Mouse (Mus musculus) mature B cell (primary cell): ENCODE results near the gene Gm8720.
"Not testable (repeated sequence)": the region's sequence is repeated elsewhere in the genome, so short reads cannot be mapped to it uniquely, and the experiment has no call there.

Experiments used
- in situ Hi-C: fragments of 300-500 bp; cut with MboI; formaldehyde crosslinking; loops from 2 replicates; pipeline ENCODE4 v1.14.3; 2019

The Gm8720 gene

DNA sequence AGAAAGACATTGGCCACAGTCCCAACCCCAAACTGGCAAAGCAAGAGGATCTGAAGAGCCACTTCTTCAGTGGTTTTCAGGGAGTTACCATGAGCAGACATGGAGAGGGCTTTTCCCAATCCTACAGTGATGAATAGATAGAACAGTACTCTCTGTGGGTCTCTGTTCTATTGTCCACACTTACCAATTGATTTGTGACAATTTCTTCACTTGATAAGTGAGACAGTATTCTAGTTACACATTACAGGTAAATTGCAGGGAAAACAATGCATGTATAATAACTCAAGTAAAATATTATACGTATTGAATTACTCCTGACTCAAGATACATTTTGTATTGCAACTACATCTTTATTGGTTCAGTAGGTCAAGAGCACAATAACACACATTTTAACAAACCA lies at the start of gene Gm8720:
TSS of gene Gm8720 (minus strand) at position 101 of the 400 bp plus-strand sequence.
- in situ Hi-C loops = not testable (repeated sequence)

DNA sequence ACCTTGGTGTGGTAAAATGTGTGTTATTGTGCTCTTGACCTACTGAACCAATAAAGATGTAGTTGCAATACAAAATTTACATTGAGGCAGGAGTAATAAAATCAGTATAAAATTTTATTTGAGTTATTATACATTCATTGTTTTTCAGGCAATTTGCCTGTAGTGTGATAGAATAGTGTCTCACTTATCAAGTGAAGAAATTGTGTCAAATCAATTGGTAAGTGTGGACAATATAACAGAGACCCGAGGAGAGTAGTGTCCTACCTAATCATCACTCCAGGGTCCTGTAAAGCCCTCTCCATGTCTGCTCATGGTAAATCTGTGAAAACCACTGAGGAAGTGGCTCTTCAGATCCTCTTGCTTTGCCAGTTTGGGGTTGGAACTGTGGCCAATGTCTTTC lies 12.0 kb downstream of the Gm8720 start, which contains the start of gene Vmn1r163:
TSS of gene Vmn1r163 (plus strand) at position 301 of the 400 bp plus-strand sequence.
- in situ Hi-C loops = not testable (repeated sequence)

DNA sequence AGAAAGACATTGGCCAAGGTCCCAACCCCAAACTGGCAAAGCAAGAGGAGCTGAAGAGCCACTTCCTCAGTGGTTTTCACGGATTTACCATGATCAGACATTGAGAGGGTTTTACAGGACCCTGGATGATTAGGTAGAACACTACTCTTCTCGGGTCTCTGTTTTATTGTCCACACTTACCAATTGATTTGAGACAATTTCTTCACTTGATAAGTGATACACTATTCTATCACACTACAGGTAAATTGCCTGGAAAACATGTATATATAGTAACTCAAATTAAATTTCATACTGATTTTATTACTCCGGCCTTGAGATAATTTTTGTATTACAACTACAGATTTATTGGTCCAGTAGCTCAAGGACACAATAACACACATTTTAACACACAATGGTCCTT lies 47.4 kb downstream of the Gm8720 start, which contains the start of gene Gm4216:
TSS of gene Gm4216 (minus strand) at position 101 of the 400 bp plus-strand sequence.
- in situ Hi-C loops = not testable (repeated sequence)
